Mouse (Mus musculus): Measurements from ENCODE around the gene Rpp25l. TPM values are rescaled to one million over a fixed set of nuclear protein-coding genes. Genes with fewer than 3 reads are reported as not detected.
A peak's percentile ranks its signal among the peaks of the same experiment; 100 is the strongest.
"Not testable (repeated sequence)": the region's sequence is repeated elsewhere in the genome, so short reads cannot be mapped to it uniquely, and the experiment has no call there.

Rpp25l gene
- polyA plus RNA-seq, 1 experiment from 2014 or later: 93.3 TPM

DNA sequence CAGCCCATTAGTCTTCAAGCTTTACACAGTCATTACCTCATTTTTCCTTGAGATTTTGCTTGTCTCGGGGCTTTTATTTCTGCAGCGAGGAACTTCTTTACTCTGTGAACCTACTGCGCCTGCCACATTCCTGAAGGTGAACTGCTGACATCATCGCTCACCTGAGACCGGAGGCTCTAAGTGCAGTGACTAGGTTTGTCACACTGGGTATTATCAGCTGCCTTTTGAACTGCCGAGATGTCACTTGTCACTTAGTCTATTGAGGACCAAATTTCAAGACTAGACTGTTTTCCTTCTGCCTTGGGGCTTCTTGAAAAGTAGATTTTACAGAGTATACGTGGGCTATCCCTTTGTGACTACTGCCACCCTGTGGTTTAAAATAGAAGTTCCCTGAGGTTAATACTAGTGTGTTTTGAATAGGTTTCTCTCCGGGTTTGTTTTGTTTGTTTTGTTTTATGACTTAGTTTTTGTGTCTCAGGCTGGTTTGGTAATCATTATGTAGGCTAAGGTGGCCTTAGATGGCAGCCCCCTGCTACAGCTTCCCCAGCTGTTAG, 5.1 kb downstream of the Rpp25l start:
- Histone ChIP-seq H3K27ac (no peak overlapping the region), H3K27me3 (peaks cover 9% of the 10 kb centered on the region), H3K4me2 (peak overlapping the region; percentile 5; the same call in 1 of the 2 replicates), H3K36me3 (peaks cover 8% of the 10 kb centered on the region; the same call in 1 of the 2 replicates), H3K9me3 (no peaks in the 10 kb centered on the region), H3K9ac (no peak overlapping the region), H3K4me1 (peaks cover 59% of the 10 kb centered on the region), H3K4me3 (no peak overlapping the region)
- no peak for ATAC-seq (ENCODE audit: insufficient number of reproducible peaks, insufficient read depth, low FRiP score, low TSS enrichment, low read depth)
- 31% methylated on average over 8 of the region's 8 CpGs for WGBS

DNA sequence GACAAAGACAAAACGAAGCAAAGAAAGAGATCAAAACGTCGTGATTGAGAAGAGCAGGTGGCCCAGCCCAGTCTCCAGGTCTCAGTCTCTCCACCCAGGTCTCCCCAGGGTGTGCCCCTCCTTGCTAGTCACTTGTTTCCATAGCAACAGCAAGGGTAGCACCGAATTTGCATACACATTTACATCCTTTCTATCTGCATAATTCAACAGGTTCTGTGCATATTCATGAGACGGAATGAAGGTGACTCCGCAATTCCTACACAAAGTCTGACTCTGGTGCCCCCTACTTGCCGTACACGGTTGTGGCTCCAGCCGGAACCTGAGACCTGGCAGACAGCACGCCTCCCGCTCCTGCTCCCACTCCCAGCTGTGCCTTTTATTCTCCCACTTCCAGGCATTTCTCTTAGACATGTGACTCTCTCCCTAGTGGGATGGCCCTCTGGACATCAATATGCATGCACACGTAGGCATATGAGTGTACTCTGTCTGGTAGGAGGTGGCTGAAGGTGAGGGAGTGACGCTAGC, 6.3 kb downstream of the Rpp25l start:
- peaks cover 52% of the 10 kb centered on the region for H3K4me1 ChIP-seq

DNA sequence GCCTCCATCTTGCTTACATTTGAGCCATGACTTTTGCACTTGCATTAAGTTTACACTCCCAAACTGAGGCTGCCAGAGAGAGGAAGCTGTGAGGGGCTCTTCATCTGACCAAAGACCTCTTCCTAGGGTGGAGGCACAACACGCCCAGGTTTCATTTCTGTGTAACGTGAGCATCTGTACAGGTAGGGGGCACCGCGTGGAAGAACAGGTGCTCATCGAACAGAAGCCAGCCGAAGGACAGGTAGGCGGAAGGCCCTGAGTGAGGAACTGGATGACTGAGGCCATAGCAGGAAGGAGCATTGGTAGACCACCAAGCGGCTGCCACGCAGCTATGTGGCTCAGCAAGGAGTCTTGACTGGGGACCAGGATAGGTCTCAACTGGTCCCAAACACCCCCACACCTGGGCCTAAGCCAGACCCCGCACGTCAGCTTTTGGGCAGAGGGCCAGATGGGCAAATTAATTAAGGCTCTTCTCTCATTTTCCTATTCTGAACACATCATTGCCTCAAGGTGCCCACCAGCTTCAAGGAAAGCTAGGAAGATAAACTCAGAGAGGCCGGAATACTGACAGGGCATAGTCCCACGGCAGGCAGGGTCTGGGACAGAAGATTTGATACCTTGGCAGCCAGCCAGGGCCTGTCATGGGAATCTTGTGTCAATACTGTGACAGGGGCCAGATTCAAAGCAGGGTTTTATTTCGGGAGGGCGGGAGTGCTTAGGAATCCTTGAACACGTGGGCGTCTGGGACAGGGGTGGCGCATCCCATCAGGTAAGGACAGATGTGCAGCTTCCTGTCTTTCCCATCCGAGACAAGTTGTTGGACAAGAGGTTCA, 7.2 kb downstream of the Rpp25l start:
- no peak overlapping the region for H3K4me3 ChIP-seq
- H3K27me3 ChIP-seq: peaks cover 9% of the 10 kb centered on the region
- H3K36me3 ChIP-seq: peaks cover 4% of the 10 kb centered on the region; the same call in 1 of the 2 replicates
- H3K4me1 ChIP-seq: peaks cover 42% of the 10 kb centered on the region
- H3K27ac ChIP-seq: no peak overlapping the region
- no peak for ATAC-seq (ENCODE audit: insufficient number of reproducible peaks, insufficient read depth, low FRiP score, low TSS enrichment, low read depth)
- H3K9me3 ChIP-seq: no peaks in the 10 kb centered on the region
- WGBS: 51% methylated on average over 19 of the region's 19 CpGs
- no peak overlapping the region for H3K4me2 ChIP-seq
- H3K9ac ChIP-seq: 0 out of 2 replicates have a peak overlapping the region, but pooled peaks have one; percentile 27

More for the DNA sequence above, 6.3 kb downstream of the Rpp25l start:
- Histone ChIP-seq H3K4me3 (0 out of 2 replicates have a peak overlapping the region, but pooled peaks have one; percentile 6), H3K9ac (no peak overlapping the region), H3K36me3 (peaks cover 4% of the 10 kb centered on the region; the same call in 1 of the 2 replicates), H3K9me3 (no peaks in the 10 kb centered on the region), H3K27me3 (peaks cover 9% of the 10 kb centered on the region), H3K4me2 (peak overlapping the region; percentile 29), H3K27ac (no peak overlapping the region; the same call in 1 of the 2 replicates)
- 3% methylated on average over 13 of the region's 13 CpGs for WGBS
- 0 out of 2 replicates have a peak, but pooled peaks have one; percentile 30 for ATAC-seq (ENCODE audit: insufficient number of reproducible peaks, insufficient read depth, low FRiP score, low TSS enrichment, low read depth)

DNA sequence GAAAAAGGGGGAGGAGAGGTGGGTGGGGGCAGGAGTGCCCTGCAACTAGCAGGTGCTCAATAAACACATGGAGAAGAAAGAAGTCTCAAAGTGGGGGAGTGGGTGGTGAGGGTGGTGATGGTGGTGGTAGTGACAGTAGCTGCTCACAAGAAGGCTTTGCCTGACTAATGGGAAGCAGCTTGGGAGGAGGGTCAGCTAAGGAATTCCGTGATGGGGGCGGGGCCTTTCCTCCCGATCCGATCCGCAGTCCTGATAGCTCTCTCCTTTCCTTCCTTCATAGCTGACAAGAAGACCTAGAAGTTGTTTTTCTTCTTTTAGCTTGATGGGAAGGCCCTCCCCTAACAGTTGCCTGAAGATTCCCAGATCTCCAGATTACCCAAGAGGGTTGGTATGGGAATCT, 8.7 kb downstream of the Rpp25l start:
- no peak overlapping the region for H3K4me2 ChIP-seq
- peaks cover 9% of the 10 kb centered on the region for H3K27me3 ChIP-seq
- H3K36me3 ChIP-seq: no peaks in the 10 kb centered on the region
- 0% methylated on average over 5 of the region's 5 CpGs for WGBS
- H3K4me3 ChIP-seq: no peak overlapping the region
- H3K27ac ChIP-seq: no peak overlapping the region
- no peak overlapping the region for H3K9ac ChIP-seq
- no peaks in the 10 kb centered on the region for H3K9me3 ChIP-seq
- ATAC-seq (ENCODE audit: insufficient number of reproducible peaks, insufficient read depth, low FRiP score, low TSS enrichment, low read depth): no peak
- H3K4me1 ChIP-seq: peaks cover 42% of the 10 kb centered on the region

DNA sequence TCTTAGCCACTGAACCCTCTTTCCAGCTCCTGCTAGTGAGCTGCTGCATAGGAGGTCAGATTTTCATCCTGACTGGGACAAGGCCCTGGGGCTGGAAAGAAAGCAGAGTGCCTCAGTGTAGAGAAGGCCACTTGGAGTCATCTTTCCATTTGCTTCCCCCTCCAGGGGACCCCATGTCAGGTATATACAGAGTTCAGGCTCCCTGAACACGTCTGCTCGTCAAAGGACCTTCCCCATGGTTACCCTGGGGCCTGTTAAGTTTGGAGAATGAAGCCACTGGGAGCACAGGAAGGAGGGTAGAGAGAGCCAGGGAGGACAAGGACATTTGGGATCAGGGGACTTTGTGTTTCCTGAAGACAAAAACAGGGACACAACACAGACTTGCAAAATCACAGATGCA, 11.1 kb downstream of the Rpp25l start:
- not testable (repeated sequence) for H3K4me3 ChIP-seq; H3K27ac ChIP-seq; H3K36me3 ChIP-seq; H3K9ac ChIP-seq; H3K4me2 ChIP-seq; H3K9me3 ChIP-seq; ATAC-seq (ENCODE audit: insufficient number of reproducible peaks, insufficient read depth, low FRiP score, low TSS enrichment, low read depth); H3K27me3 ChIP-seq
- peaks cover 32% of the 10 kb centered on the region for H3K4me1 ChIP-seq
- WGBS: 47% methylated on average over 2 of the region's 2 CpGs

DNA sequence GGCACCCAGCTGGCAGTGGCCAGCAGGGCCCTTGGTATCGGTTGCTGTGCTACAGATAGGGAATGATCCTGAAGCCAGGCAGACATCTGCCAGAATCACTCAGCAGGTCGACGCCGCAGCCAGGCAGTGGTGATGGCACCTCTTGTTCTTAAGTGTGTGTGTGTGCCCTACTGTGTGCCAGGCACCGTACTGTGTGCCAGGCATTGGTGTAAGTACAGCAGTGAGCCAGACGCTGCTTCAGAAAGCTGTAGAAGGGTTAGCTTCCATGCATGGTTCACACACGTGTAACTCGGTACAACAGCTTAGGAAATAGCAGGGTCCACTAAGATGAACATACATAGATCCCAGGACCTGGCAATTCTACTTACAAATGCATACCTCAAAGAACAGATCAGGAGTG, 13.1 kb downstream of the Rpp25l start:
- H3K4me1 ChIP-seq: peaks cover 13% of the 10 kb centered on the region
- not testable (repeated sequence) for H3K4me3 ChIP-seq; H3K27ac ChIP-seq; H3K27me3 ChIP-seq; ATAC-seq (ENCODE audit: insufficient number of reproducible peaks, insufficient read depth, low FRiP score, low TSS enrichment, low read depth); H3K36me3 ChIP-seq; H3K9me3 ChIP-seq; H3K9ac ChIP-seq; H3K4me2 ChIP-seq
- 78% methylated on average over 4 of the region's 8 CpGs for WGBS

DNA sequence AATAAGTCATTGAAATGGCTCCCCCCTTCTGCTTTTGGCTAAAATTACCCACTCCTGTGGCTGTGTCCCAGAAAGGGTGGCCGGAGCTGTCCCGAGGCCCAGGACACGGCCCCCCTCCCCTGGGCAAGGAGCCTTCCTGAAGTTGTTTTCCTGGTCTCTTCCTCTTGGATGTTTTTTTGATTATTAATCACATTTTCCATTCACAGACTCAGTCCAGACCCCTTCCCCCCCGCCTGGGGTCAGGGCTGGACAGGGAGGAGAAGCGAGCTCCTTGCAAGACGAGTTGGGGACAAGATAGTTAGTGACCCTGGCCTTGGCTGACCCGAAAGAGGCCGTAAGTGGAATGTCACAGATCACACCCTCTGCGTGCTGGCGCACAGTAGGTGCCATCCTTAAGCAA, 13.6 kb downstream of the Rpp25l start, which contains the start of gene Il11ra1:
Il11ra1 (plus strand) TSS at position 207 of the 400 bp plus-strand sequence.
- WGBS: 77% methylated on average over 10 of the region's 10 CpGs

DNA sequence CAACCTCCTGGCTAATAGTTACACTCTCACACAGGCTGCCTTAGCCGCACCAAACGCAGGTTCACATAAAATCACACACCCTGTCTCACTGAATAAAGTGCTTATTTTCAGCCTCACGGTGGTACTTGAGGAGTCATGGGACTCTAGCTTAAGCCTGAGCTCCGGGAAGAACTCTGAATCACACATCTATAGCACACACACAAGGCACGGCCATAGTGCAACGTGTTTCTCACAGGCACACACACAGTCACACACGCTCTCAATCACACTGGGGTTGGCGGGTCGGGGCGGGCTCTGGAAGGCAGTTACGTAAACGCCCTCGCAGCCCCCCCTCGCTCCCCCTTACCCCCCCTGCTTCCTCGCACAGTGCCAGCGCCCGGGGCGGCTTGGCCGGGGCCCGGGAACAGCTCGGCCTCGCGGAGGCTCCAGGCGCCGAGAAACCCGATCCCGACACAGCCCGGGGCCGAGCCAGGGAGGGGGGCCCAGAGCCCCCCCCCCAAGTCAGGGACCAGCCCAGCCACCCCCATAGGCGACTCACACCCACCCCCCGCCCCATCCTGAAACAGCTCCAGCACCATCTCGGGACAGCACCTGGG, 14.8 kb downstream of the Rpp25l start:
- H3K4me1 ChIP-seq; H3K9ac ChIP-seq; H3K36me3 ChIP-seq; H3K27me3 ChIP-seq; H3K9me3 ChIP-seq; H3K4me3 ChIP-seq; ATAC-seq (ENCODE audit: insufficient number of reproducible peaks, insufficient read depth, low FRiP score, low TSS enrichment, low read depth); H3K27ac ChIP-seq: not testable (repeated sequence)
- WGBS: 3% methylated on average over 23 of the region's 32 CpGs
- H3K4me2 ChIP-seq: peak overlapping the region; percentile 40

More for the DNA sequence above, 13.6 kb downstream of the Rpp25l start, which contains the start of gene Il11ra1:
- not testable (repeated sequence) for ATAC-seq (ENCODE audit: insufficient number of reproducible peaks, insufficient read depth, low FRiP score, low TSS enrichment, low read depth); H3K9ac ChIP-seq; H3K36me3 ChIP-seq; H3K27ac ChIP-seq; H3K9me3 ChIP-seq; H3K27me3 ChIP-seq; H3K4me3 ChIP-seq
- Histone ChIP-seq H3K4me2 (peak within 1 kb of the TSS; percentile 40), H3K4me1 (peaks cover 11% of the 10 kb centered on the region)

DNA sequence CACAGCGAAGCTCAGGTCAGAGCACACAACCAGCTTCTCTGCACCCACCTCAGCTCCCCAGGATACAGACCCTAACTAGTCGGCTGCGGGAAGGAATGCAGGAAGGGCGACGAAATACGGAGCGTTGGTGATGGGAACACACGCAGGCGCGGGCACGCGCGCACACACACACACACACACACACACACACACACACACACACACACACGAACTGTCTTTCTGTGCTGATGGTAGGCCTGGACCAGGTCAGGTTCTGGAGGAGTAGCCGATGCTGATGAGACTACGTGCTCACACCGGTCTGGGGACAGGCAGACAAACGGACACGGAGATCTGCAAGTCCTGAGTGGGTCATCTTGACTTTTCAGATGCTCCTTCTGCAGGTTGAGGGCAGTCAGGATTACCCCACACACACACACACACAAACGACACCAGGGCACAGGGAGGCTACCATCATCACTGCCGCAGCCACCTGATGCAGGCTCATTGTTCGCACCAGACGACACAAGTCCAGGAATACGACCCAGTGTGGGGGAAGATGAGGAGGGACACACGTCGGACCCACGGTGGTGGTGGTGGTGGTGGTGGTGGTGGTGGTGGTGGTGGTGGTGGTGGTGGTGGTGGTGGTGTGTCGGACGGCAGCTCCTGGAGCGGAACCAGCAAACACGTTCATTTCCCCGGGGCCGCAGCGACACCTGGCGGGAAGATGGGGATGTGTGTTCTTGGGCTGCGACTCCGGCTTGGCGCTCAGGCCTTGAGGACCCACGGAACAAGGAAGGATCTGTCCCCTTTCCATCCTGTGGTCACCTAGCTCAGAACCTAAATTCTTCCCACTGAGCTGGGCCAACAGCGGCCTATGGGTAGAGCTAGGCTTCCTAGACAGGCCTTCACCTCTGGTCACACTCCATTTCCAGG, 16.1 kb downstream of the Rpp25l start, which contains the start of gene Cntfr:
Cntfr (minus strand) TSS at position 160 of the 912 bp plus-strand sequence.
- WGBS: 12% methylated on average over 32 of the region's 40 CpGs
- not testable (repeated sequence) for H3K4me1 ChIP-seq, H3K9ac ChIP-seq

DNA sequence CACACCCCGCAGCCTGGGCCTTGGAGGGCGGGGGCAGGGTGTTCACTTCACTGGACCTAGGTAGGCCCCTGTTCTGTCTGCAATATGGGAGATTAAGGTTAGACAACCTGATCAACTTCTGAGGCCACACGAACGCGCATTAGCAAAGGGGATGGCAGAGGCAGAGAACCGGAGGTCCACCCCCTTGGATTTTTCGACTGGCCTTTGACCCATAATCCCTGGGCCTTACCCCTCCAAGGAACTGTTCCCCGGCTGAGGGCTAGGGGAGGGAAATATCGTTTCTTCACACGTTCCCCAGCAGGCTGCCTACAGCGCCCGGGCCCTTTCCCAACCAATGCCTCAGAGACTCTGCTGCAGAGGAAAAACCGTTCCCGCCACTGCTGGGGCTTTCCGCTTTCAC, 16.9 kb downstream of the Rpp25l start:
- not testable (repeated sequence) for H3K4me2 ChIP-seq; ATAC-seq (ENCODE audit: insufficient number of reproducible peaks, insufficient read depth, low FRiP score, low TSS enrichment, low read depth); H3K9me3 ChIP-seq; H3K4me1 ChIP-seq; H3K27me3 ChIP-seq; H3K4me3 ChIP-seq; H3K36me3 ChIP-seq; H3K9ac ChIP-seq; H3K27ac ChIP-seq
- WGBS: 8% methylated on average over 14 of the region's 15 CpGs

More for the DNA sequence above, 16.1 kb downstream of the Rpp25l start, which contains the start of gene Cntfr:
- not testable (repeated sequence) for H3K4me3 ChIP-seq; H3K9me3 ChIP-seq; ATAC-seq (ENCODE audit: insufficient number of reproducible peaks, insufficient read depth, low FRiP score, low TSS enrichment, low read depth); H3K27ac ChIP-seq; H3K36me3 ChIP-seq; H3K27me3 ChIP-seq
- peak within 1 kb of the TSS; percentile 47 for H3K4me2 ChIP-seq

Measured in embryonic facial prominence, embryonic 13.5 days (tissue).